Mouse (Mus musculus) left cerebral cortex, postnatal 4 days (tissue): ENCODE measurements at regions not wholly inside any gene's neighbourhood (a gene's known extent, or its start where the extent isn't known, plus 50 kb on each side); places are given as distances from the start of the nearest gene placed in this dataset.

Source experiments
- DNase-seq: peaks from one replicate; pipeline ENCODE4 v3.0.0-alpha.2; 2022
- intact Hi-C: fragments of 180-260 bp; cut with DNase I; formaldehyde crosslinking; loops from one replicate; pipeline ENCODE4 v1.15.1; 2025

DNA sequence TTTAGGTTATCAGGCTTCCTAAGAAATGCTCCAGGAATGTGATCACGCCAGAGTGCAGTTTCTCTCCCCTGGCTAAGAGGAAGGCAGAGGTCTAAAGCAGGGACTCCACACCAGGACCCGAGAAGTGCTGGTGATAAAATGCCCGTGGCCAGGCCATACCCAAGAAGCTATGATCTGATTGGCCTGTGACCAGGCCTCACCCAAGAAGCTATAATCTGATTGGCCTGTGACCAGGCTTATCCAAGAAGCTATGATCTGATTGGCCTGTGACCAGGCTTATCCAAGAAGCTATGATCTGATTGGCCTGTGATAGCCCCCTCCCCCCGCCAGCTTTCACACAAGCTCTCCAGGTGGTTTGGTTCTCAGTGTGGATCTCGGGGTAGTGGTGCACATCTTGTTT, 726.7 kb upstream of the Car8 start:
- DNase-seq: no peak
- intact Hi-C loops: no loop called here

DNA sequence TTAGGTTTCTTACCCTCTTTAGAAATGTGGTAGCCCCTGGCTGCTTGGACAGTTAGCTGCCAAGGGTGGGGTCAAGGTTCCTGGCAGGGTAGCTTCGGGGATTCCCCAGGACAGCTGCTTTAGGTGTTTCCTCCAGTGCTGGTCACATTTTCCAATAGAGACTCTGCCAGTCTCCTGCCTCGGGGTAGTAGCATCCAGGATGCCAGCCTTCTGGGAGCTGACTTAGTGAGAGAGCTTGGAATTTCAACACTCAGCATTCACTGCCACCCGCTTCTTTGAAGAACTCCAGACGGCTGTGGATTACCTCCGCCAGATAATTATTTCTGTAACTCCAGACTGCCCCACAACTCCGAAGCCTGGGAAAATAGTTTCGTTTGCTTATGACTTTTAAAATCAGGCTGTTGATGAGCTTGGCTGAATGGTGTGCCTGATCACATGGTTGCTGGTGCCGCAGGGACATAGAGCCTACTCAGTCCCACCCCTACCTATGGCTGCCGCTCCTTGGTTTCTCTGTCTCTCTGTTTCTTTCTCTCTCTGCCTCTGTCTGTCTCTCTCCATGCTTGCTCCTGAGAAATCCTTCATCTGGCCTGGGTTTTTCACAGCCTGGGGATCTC, 724.2 kb upstream of the Car8 start:
- intact Hi-C loops: no loop called here
- DNase-seq: no peak

DNA sequence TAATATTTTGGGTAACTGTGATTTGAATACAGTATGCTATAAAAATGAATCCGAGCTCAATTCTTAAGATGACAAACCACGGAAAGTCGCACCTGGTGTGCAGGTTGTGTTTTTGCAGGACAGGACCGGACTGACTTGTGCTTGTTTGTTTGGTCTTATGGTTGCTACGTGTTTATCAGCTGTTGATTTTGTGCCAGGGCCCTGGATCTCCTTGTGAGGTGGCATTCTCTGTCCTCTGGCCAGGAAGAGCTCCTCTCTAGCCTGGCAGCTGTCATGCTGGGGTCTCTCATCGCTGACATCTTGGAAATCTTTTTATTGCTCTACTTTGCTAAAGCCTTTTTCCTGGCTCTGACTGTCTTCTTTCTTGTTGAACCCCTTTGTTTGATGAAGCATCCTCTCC, 723.0 kb upstream of the Car8 start:
- DNase-seq: peak; percentile 20
- intact Hi-C loops: no loop called here

DNA sequence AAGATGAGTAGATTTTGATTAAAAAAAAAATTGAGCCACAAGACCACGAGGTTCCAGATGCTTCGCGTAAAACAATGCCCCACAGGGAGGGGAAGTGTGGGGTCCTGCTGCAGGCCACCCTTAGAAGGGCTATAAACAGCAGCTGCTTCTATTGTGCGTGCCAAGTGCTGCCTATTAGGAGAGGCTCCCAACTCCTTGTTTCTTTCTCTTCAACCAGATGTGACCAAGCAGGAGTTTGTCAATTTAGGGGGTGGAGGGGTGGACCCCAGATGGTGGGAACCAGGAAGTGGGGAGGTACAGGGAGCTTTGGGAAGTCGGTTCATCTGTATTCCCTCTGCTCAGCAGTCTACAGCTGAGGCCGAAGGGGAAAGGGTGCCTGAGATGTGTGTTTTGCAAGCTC, 718.9 kb upstream of the Car8 start:
- peak; percentile 23 for DNase-seq
- intact Hi-C loops: no loop called here

DNA sequence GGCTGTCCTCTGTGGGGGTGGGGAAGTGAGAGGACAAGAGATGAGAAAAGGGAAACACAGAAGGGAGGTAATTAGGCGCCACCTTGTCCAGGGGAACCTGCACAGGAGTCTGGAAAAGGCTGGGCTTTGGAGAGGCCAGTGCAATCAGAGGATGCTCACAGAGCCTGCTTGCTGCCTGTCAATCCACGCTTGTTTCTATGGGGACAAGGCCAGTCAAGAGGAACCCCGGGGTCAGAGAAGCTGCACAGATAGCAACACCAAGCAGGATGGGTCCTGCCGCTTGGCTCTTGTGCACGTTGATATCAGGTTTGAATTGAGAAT, 718.1 kb upstream of the Car8 start:
- intact Hi-C loops: no loop called here

DNA sequence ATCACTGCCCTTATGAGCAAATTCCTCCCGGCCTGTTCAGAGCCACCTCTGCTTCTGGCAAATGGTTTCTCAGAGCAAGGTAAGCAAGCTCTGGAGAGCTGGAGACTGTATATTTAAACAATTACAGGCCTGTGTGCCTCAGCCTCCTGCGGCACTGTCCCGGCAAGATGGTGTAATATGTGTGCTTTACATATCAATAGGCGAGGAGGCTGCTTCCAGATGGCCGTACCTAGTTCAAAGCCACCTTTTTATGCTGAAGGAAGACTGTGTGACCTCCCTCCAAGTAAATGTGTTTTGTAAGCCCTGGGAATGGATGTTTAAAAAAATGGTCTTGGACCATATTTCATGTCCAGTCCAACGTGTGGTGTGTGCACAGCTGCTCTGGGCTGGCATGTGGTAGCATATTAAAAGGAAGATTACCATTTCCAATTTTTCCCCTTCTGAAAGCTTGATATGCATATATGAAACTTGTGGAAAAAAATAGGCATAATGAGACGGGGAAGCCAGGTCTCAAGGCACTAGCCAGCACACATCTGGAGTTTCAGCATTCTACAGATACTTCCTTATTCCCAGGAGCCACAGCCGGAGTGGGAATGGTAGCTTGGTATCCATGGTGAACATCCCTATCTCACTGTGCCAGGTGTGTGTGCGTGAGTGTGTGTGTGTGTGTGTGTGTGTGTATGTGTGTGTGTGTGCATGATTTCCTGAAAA, 717.6 kb upstream of the Car8 start:
- intact Hi-C loops: no loop called here
- DNase-seq: no peak

More for the DNA sequence above, 718.1 kb upstream of the Car8 start:
- DNase-seq: peak; percentile 31

DNA sequence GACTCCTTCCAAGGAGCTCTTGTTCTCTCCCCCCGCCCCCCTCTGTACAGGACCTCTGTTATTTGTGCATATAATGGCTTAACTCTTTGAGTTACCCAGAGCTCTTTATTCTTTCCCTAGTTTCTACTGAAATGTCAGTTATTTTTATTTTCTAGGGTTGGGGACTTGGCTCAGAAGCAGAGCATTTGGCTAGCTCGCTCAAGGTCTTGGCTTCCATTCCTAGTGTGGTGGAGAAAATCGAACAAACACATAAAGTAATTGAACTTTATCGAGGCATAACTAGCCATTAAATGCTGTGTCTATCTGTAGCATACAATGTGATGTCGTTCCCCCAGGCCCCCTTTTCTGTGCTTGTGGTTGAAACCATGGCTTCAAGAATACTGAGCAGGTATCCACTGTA, 716.5 kb upstream of the Car8 start:
- DNase-seq: no peak
- intact Hi-C loops: no loop called here

DNA sequence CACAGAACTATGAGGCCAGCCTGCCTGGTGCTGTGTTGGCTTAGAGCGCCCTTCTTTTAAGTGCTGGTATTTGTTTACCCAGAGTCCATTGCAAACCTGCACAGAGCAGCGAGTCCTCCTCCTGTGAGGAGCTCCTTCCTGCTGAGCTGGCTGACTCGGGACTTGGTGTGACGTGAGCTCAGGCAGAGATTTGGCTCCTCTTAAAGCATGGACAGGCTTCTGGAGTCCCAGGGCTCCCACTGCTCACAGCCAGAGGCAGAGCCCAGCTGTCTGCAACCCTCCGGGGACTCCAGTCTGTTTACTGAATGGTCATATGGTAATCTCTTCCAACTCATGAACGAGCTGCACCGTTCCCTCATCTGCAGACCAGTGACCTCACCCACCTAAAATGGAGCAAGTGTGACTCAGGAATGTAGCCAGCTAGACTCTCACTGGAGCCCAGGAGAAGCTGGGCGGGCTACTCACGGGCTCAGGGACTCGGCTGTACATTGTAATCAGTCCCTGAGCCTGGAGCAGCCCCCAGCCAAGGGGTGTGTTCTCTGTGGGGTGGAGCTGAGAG, 715.6 kb upstream of the Car8 start:
- DNase-seq: peak; percentile 24
- intact Hi-C loops: no loop called here

DNA sequence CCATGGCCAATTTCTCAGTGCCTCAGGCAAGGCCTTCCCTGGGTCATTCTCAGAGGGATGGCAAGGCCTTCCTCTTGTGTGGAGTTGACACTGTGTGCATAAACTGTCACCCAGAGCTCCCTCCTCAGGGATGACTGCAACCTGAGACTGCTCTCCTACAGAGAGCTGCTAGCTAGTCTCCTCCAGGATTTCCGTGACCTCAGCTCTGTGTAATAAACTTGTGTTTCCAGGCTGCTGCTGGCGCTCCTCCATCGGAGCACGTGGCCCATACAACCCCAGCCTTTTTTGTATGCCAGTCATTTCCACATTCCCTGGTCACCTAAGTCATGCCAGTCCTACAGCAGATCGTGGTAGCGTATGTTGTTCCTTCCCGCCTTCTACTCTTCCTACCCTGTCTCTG, 714.3 kb upstream of the Car8 start:
- intact Hi-C loops: no loop called here

DNA sequence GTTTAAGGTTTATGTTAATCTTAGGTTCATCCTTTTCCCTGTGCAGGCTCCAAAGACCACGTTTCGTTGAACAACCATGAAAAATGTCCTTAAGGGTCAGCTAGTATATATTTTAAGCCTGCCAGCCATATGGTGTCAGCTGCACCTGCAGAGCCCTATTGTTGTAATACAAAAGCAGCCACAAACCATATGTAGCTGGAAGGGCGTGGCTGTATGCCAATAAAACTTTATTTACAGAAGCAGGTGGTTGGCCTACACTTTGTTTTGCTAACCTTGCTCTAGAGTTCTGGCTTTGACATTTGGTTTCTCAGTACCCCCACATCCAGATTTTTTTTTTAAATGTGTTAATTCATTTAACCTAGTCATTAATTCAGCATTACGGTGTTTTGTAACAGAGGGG, 711.1 kb upstream of the Car8 start:
- no peak for DNase-seq
- intact Hi-C loops: no loop called here

More for the DNA sequence above, 714.3 kb upstream of the Car8 start:
- DNase-seq: no peak

DNA sequence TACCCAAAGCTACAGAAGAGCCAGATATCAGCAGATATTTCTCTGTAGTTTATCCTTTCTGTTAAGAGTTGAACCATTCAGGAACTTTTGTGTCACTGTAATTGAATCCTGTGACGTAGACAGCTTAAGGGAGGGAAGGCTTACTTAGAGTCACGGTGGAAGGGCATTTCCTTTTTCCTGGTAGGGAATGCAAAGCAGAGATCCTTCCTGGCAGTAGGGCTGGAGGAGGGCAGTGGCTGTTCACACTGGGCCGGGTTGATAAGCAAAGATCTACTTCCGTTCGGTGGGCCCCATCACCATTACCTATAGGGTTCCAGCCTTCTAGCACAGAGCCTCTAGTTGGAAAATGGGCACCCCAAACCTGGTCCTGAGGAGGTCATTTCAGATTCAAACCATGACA, 710.7 kb upstream of the Car8 start:
- DNase-seq: no peak
- intact Hi-C loops: no loop called here

DNA sequence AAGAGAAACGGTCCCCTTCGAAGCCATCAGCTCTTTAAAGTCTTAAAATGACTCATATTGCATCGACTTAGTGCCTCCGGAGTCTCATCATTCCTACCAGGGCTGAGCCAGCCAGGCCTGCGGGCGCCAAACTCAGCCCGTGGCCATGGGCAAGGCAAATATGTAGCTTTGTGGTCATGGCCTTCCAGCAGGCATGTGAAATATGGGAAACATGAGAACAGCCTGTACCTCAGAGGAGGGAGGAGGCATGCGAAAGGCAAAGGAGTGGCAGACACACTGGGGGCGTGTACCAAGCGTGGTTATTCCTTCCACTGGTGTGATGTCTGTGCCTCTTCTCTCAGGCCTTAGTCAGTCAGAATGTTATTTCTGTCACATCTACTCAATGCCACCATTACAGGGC, 706.3 kb upstream of the Car8 start:
- intact Hi-C loops: no loop called here
- DNase-seq: no peak

DNA sequence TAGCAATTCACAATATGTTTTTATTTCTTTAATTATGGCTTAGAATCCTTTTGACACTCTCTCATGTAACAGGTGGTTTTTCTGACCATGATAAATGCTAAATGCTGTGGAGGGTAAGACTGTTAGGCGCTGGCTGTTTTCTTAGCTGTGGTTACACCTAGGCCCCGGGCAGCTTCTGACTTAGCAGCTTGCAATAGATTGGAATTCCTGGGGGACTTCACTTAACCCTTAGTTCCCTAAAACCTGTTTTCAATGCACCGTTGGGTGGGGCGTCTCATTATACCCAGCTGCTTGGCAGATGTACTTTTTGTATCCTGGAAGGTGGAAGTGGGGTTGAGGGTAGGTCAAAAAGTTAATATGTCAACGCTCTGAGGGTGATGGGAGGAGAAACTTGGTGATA, 704.2 kb upstream of the Car8 start:
- intact Hi-C loops: no loop called here
- DNase-seq: no peak

DNA sequence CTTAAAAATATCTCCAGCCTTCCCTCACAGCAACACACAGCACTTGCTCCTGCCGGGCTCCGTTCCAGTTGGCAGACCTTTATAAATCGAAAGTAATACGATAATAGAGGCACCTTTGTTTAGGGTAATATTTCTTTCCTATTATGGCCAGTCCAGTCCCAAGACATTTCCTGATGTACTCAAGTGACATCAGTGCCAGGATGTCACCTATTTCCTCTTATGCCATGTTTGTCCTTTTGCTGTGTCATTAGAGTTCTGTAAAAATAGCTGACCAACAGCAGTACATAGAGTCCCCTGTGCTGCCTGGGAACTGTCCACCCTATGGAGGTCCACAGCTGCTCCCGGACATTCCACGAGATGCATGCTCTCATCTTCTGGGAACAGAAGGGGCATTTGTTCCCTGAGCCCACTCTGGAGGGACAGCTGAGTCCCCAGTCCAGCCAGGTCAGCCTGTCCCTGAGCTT, 700.1 kb upstream of the Car8 start:
- intact Hi-C loops: no loop called here
- DNase-seq: no peak

DNA sequence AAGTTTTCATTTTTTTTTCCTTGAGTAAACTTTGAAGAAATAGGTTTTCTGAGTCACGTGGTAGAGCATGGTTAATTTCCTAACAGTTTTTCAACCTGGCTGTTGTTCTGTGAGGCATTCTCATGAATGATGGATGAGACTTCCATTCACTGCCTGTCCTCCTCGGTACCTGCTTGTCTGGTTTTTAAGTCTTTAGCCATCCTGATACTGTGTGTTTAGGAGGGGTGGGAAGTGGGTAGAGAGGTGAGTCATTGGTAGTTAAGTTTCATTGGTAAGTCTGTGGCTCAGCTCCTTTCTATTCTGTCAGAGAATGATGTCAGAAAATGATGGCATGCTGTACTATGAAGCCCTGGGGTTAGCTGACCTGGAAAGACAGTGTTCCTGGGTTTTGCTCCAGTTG, 697.1 kb upstream of the Car8 start:
- intact Hi-C loops: no loop called here
- DNase-seq: no peak

DNA sequence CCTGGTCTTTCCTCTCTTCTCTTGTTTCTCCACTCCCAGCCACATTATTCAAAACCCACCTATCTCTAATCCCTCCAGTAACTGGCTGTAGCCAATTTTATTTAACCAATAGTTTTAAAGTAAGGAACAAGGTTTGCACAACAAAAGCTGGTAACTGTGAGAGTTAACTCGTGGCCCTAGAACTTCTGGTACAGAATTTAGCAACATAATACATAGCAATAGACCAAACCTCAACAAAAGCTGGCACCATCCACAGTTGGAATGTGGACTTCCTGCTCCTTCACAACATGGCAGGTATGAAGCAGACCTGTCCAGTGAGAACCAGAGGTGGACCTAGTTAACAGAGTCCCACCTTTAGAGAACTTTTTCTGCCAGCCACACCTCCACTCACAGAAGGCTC, 695.7 kb upstream of the Car8 start:
- intact Hi-C loops: no loop called here
- no peak for DNase-seq

DNA sequence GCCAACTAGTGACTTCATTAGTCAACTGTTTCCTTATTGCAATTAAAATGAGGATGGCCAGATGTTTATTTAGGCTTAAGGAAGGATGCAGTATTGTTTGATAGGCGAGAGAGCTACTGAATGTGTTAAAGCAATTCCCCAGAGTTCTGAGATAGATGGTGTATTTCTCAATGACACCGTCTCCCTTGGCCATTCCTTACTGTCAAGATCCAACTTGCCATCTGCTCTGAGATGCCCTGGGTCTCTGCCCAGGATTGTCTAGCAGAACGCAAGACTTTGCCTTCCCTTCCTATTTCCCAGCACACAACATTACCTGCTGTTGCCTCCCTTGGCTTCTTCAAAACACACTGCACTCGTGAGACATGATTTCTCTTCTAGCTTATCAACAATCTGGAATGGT, 690.5 kb upstream of the Car8 start:
- intact Hi-C loops: no loop called here
- DNase-seq: peak; percentile 80

DNA sequence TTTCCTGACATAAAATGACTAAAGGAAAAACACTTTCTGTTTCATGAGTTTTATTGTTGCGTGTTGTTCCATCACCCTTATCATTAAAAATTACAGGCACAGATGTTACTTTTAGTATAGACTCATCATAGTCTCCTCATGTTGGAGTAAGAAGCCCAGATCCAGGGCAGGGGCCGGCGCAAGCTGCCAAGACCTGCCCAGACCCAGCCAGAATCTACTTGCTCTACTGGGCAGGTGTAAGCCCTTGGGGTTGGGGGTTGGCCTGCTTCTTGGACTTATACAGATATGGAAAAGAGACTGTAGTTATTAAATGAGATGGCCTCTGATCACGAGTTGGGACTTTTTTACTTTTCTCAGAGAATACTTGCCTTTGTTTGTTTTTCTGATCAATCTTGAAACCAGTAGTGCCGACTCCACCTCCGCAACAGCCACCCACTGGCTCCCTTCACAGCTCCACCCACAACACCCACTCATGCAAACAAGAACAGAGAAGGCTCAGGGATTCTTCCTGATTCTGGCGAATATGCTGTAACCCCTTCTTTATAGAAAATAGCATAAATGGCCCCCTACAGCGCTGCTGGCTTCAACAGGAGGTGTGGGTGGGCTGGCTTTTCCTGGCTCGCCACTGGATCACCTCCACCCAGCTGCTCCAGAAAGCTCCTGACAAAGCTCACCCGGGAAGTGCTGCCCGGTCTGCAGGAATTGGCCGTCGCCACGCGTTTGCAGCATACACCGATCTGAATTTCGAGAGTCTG, 689.9 kb upstream of the Car8 start:
- intact Hi-C loops: no loop called here
- peak; percentile 82 for DNase-seq

DNA sequence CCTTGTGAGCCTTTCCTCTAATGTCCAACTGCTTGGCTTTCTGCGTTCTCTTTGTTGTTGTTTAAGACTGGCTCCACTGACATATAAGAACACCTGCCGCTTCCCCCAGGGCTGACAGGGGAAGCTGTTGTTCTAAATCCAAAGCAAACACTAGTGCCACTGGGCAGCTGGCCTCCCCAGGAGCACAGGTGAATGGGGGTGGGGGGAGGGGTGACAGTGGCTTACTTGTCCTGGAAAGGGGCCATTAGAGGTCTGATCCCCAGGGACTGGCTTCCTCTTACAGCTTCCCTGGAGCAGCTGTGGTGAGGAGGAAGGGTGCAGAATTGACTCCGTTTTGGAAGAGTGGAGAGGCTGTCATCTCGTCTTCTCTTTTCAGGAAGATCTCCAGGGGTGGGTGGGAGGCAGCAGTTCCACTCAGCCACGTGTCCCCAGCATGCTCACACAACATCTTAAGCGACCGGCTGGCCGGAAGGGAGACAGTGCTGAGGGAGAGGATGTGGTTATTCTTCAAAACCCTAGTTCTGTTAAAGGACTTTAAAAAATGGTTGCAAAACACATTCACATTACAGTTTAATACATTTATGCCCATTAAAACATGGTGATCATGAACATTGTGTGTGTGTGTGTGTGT, 688.5 kb upstream of the Car8 start:
- intact Hi-C loops: no loop called here
- no peak for DNase-seq

DNA sequence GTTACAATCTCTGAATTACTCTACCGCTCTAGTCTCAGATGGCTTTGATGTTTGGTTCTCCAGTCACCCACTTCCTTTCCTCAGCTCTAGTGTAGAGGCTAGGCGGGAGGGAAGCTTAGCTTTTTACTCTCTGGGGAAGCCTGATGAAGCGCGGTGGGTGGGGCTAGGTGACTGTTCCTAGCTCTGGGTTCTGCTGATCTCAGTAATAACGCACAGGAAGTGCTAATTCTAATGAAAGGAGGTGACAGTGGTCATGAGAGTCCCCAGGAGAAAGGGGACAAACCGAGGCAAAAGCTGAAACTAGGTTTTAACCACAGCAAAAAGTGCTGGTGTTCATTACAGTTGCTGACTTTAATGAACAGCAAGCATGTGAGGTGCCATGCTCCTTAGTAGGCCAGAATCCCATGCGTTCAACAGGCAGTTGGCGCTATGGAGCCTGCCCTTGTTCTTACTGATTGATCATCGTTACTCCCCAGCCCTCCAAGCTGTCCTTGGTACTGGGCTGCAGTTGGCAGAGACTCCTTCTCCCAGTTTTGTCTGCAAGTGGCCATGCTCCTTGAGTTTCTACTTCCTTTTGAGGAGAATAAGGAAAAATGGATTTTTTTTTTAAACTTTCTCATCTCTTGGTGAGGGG, 687.9 kb upstream of the Car8 start:
- intact Hi-C loops: no loop called here
- DNase-seq: no peak
